Mouse (Mus musculus): ENCODE results near the gene Twf1. TPM values are rescaled to one million over a fixed set of nuclear protein-coding genes. Genes with fewer than 3 reads are reported as not detected.
A peak's percentile ranks its signal among the peaks of the same experiment; 100 is the strongest.

The Twf1 gene
- total RNA-seq, 2 experiments from 2014 or later, result 39.5 to 49.7 TPM

- intact Hi-C loops (cut with DNase I), result no loop called here
- DNase-seq (ENCODE audit: low spot score in 2 of 2), result no peak
These were observed 7.6 kb downstream of the Twf1 start for GRCm38 (mm10) chr15:94582000-94582593.

DNA sequence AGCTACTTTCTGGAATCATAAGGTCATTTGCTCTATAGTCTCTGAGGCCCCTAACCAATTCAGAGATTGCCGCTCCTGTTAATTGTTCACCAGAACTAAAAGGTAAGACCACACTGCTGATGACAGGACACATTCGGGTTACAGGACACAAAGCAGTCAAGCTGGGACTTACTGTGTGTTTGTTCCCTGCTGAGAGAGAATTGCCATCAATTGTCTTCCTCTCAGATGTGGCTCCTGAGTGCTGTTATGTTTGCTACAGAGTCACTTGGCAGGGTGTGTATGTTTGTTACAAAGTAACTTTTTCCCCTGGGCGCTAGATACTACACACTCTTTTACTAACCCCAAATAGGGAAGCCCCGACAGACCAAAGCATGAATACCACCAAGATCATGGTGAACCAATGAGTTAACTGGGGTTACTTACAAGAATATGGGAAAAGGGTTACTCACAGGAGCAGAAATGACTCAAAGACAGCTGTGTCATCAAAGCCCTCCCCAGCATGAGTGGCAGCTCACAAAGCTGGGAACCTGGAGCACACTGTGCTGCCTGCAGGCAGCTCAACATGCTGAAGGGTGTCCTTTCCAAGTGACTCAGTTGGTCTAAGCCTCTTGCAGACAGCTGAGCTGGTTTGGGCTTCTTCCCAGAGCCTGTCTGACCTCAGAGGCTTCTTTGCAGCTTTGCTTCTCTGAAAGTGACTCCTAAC, 15.0 kb downstream of the Twf1 start:
- DNase-seq (ENCODE audit: low spot score in 2 of 2), result no peak
- intact Hi-C loops (cut with DNase I), result no loop called here

- intact Hi-C loops (cut with DNase I), result no loop called here
- DNase-seq (ENCODE audit: low spot score in 2 of 2), result no peak
These were observed 16.9 kb downstream of the Twf1 start for GRCm38 (mm10) chr15:94572746-94573145.

DNA sequence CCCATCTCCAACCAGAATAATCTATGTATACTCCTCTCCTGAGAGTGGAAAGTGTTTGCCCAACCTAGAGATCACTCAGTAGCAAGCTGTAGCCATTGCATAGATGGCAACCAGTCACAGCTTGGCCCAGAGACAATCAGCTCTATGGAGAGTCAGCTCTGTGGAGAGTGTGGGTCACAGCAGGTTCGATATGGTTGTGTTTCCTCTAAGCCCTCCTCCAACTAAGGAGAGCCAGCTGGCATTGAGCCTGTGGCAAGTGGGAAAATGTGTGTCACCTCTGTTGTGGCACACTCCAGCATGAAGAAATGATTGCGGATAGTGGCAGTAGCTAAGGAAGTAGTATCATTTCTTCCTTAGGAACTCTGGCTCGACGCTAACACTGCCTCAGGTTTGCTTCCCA, 18.2 kb downstream of the Twf1 start:
- DNase-seq (ENCODE audit: low spot score in 2 of 2), result no peak
- intact Hi-C loops (cut with DNase I), result no loop called here

GRCm38 (mm10) chr15:94568496-94569182, 21.1 kb downstream of the Twf1 start:
- DNase-seq (ENCODE audit: low spot score in 2 of 2), result no peak
- intact Hi-C loops (cut with DNase I), result no loop called here

- intact Hi-C loops (cut with DNase I), result no loop called here
- DNase-seq (ENCODE audit: low spot score in 2 of 2), result no peak
These were observed 23.8 kb downstream of the Twf1 start for GRCm38 (mm10) chr15:94565854-94566253.

GRCm38 (mm10) chr15:94564909-94565308, 24.8 kb downstream of the Twf1 start:
- no peak for DNase-seq (ENCODE audit: low spot score in 2 of 2)
- intact Hi-C loops (cut with DNase I), result no loop called here

- intact Hi-C loops (cut with DNase I), result loop anchor here (5.0 kb wide), 1 partner anchor 43 kb away; no protein-coding TSS in a partner anchor
- no peak for DNase-seq (ENCODE audit: low spot score in 2 of 2)
These were observed 30.6 kb downstream of the Twf1 start for GRCm38 (mm10) chr15:94558895-94559656.

DNA sequence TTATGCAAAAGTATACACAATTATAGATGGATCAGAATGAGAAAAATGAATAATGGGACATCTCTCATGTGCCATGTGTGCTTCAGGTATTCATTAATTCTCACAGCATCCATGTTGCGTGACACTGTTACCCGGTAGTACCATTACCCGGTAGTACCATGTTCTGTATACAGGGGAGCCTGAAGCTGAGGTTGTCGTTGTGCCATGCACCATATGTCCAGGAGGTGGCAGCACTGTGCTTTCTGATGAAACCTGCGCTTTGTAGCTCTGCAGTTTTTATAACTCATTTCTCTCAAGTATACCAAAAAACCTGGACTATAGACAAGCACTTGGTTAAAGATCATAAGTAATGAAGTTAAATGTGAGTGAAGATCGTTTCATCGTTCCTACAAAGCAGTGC, 32.2 kb downstream of the Twf1 start:
- peak; percentile 87 to 92 for DNase-seq (ENCODE audit: low spot score in 2 of 2)
- intact Hi-C loops (cut with DNase I), result loop anchor here (1.0 to 5.0 kb wide), 2 partner anchors 45 to 104 kb away; no protein-coding TSS in a partner anchor

DNA sequence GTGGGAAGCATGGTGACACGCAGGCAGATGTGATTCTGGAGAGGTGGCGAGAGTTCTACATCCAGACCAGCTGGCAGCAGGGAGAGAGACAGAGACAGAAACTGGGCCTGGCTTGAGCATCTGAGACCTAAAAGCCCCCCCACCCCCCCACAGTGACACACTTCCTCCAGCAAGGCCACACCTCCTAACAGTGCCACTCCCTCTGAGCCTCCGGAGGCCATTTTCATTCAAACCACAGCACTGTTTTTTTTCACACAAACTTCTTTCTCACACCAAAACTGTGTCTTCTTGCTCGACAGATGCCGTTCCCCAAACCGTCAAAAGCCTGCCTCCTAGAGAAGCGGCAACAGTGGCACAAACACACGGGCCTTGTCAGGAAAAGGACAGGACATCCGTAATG, 36.2 kb downstream of the Twf1 start:
- intact Hi-C loops (cut with DNase I), result no loop called here

DNA sequence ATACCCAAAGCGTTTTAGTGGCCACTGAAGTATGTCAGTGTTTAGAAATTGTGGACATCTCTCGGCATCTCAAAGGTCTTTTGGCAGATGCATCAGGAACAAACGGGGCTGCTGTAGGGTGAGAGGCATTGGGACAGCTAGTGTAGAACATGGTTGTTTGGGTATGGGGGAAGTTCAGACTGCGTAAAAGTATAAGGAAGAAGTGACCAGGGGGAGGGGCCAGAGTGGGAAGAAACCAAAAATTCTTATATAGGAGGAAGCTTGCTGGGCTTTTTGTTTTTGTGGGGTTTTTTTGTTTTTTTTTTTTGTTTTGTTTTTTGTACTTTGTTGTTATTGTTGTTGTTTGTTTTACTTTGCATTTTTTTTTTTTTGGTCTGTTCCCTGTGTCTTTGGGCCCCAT, 44.8 kb downstream of the Twf1 start:
- intact Hi-C loops (cut with DNase I), result no loop called here
- no peak for DNase-seq (ENCODE audit: low spot score in 2 of 2)

More for the DNA sequence above, 36.2 kb downstream of the Twf1 start:
- DNase-seq (ENCODE audit: low spot score in 2 of 2), result no peak

- intact Hi-C loops (cut with DNase I), result no loop called here
These were observed 45.5 kb downstream of the Twf1 start for GRCm38 (mm10) chr15:94544052-94544636.

DNA sequence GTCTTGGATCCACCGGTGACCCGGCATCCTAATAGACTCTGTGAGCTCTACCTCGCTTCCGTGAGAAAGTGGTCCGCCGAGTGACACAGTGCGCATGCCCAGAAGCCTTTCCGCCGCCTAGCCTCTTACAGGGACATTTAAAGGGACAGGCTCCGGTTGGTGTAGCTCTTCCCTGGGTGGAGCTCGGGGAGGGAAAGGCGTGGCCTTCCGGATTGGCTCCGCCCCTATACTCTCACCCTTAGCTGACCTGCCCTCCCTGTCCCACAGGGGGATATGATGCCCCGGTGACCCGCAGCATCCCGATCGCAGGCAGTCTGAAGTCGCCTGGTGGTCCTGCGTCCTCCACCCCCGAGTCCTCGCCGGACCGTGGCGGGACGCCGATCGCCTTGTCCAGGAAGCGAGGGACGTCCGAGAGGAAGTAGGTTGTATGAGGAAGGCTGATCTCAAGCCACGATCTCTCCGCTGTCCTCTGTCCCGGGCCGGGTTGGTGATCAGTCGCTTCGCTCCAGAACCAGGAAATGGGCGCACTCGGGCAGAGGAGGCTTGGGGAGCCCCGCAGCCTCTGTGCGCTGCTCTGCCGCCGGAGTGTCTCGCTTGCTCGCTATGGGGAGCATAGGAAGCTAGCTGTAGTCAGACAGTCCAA, 46.2 kb downstream of the Twf1 start, which contains the start of the genes Pus7l and Irak4:
Pus7l (minus strand) TSS at position 139 of the 643 bp plus-strand sequence.
Irak4 (plus strand) TSS at position 235 of the 643 bp plus-strand sequence.
- peak; percentile 90 to 94 for DNase-seq (ENCODE audit: low spot score in 2 of 2)
- intact Hi-C loops (cut with DNase I), result no loop called here

More at GRCm38 (mm10) chr15:94544052-94544636, 45.5 kb downstream of the Twf1 start:
- no peak for DNase-seq (ENCODE audit: low spot score in 2 of 2)

DNA sequence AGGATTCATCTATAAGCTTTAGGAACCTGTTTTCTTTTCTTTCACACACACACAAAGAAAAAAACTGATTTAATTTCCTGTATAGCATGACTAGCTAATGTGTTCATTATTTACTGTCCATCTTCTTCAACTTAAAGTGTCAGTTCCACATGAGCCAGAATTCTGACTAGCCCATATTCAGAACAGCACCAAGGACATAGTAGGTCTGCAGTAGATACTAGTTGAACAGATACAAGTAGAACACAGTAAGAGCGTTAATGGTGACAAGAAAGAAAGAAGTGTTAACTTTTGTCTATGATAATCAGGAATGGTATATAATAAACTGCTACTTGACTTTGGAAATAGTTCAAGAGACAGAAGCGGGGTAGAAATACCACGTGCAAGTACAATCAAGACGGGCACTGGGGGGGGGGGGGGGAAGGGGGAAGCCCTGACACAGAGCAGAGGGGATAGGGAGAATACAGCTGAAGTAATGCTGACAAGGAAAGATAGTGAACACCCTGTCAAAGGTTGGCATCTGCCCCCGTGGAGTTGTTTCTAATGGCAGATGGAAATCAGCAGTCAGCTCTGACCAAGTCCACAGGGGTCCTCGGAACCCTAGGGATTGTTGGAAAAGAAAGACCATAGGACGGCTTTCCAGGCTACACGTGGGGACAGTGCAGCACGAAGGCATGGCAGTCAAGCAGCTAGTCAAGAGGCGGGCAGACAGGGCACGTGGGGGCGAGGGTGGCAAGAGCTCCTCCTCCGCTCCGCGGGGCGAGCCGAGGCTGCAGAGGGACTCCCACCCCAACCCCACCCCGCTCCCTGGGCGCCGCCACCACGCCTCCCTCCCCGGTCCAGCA, 46.9 kb downstream of the Twf1 start:
- DNase-seq (ENCODE audit: low spot score in 2 of 2), result no peak
- intact Hi-C loops (cut with DNase I), result no loop called here

GRCm38 (mm10) chr15:94539296-94539695, 50.4 kb downstream of the Twf1 start:
- no peak for DNase-seq (ENCODE audit: low spot score in 2 of 2)
- intact Hi-C loops (cut with DNase I), result no loop called here

DNA sequence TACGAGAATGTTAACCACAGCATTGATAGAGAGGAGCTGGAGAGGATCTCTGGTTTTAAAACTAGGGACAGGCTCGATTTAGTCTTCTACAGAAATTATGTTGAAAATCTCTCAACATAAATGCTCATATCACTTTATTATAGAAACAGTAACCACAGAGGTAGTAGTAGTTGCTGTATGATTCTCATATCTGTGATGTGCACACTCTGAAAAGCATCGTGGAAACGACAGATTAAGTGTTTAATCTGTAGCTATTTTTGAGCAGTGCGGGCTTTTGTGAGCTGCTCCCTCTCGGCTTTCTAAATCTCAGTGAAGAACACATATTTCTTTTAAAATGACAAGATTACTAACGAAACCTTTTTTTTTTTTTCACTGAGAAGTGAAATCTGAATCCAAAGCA, 54.2 kb downstream of the Twf1 start:
- DNase-seq (ENCODE audit: low spot score in 2 of 2), result no peak
- intact Hi-C loops (cut with DNase I), result no loop called here

DNA sequence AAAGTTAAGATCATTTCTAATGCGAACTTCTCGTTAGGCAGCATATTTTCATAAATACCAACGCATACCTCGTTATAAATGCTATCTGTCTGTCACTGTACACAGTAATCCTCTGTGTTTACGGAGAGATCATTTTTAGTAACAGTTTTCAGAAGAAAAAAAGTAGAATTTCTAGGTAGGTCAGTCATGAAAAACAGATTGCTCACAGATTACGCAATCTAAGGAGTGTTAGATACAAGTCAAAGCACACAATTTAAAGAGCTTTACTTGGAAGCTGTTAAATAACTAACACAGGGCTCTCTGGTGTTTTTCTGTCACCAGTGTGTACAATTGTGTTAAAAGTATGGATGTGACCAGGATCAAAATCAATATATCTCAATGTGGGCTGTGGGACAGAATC, 56.7 kb downstream of the Twf1 start:
- DNase-seq (ENCODE audit: low spot score in 2 of 2), result no peak
- intact Hi-C loops (cut with DNase I), result no loop called here

DNA sequence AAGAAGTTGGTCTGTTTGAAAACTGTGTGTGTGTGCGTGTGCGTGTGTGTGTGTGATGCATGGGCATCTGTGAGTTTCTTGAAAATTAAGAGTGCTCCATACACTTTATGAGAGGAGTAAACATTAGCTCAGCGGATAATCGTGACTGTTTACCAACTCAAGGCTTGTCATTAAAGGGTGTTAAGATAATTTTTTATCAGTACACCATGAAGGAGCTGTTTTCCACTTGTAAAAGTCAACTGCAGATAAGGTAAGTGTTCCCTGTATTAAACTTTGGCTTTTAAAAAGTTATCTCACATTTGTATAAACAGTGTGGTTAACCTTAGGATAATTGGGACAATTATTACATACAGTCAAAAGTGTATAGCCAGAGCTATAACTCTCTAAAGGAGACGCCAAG, 57.4 kb downstream of the Twf1 start:
- DNase-seq (ENCODE audit: low spot score in 2 of 2), result no peak
- intact Hi-C loops (cut with DNase I), result no loop called here
